ENCODE assay signal across 8 mouse cellular contexts in genomic region chr7:112354503-112354951, GRCm38 (mm10).
A peak's percentile ranks its signal among the peaks of the same experiment; 100 is the strongest.
DNase-seq lines count a peak whose midpoint lies in the region; ATAC-seq and TF ChIP-seq lines count a peak whose summit lies in the region.

No protein-coding gene starts in this region.

- H3K9me3 ChIP-seq in embryonic facial prominence, embryonic 14.5 days (ENCODE audit: control insufficient read depth, low read length): no peaks in the 10 kb centered on the region
- H3K9me3 ChIP-seq in lung, postnatal 0 days (ENCODE audit: low read length): no peaks in the 10 kb centered on the region

- H3K4me3 ChIP-seq in embryonic facial prominence, embryonic 14.5 days (ENCODE audit: low read depth, low read length): no peak overlapping the region
- no peak overlapping the region for H3K4me3 ChIP-seq in kidney, adult 2 months (ENCODE audit: insufficient read depth, low read depth, low read length)
- no peak overlapping the region for H3K4me3 ChIP-seq in lung, postnatal 0 days (ENCODE audit: low read depth, low read length)

- no peak for TF ChIP-seq POLR2A in kidney, adult 2 months (IDR thresholded peaks at IDR 0.05; ENCODE audit: low read depth, low read length)

- no peaks in the 10 kb centered on the region for H3K36me3 ChIP-seq in embryonic facial prominence, embryonic 14.5 days (ENCODE audit: control insufficient read depth, insufficient read depth, low read length)
- H3K36me3 ChIP-seq in kidney, adult 2 months (ENCODE audit: control insufficient read depth, insufficient read depth, low read length): no peaks in the 10 kb centered on the region
- H3K36me3 ChIP-seq in lung, postnatal 0 days (ENCODE audit: insufficient read depth, low read length): 0 out of 2 replicates have a peak, but pooled peaks cover 6% of the 10 kb centered on the region

- no peak overlapping the region for H3K4me2 ChIP-seq in embryonic facial prominence, embryonic 14.5 days (ENCODE audit: low read depth, low read length)
- no peak overlapping the region for H3K4me2 ChIP-seq in lung, postnatal 0 days (replicated peaks; ENCODE audit: low read depth, low read length)

- no peak for TF ChIP-seq CTCF in kidney, adult 2 months (conservative IDR thresholded peaks at IDR 0.05; ENCODE audit: insufficient read depth, insufficient read length, low read depth, low read length)
- no peak for TF ChIP-seq CTCF in lung, postnatal 0 days (IDR thresholded peaks at IDR 0.05)

- no peak for ATAC-seq in cerebellum, adult (ENCODE audit: insufficient number of reproducible peaks, low FRiP score, low TSS enrichment)
- ATAC-seq in embryonic facial prominence, embryonic 14.5 days (ENCODE audit: low read depth): peak; percentile 67
- ATAC-seq in lung, postnatal 0 days: peak; percentile 55

- peaks cover 35% of the 10 kb centered on the region for H3K4me1 ChIP-seq in embryonic facial prominence, embryonic 14.5 days (ENCODE audit: control insufficient read depth, insufficient read depth, low read length)
- peaks cover 3% of the 10 kb centered on the region; the same call in 1 of the 2 replicates for H3K4me1 ChIP-seq in kidney, adult 2 months (ENCODE audit: control insufficient read depth, insufficient read depth, low read length)
- H3K4me1 ChIP-seq in lung, postnatal 0 days (ENCODE audit: insufficient read depth, low read depth, low read length): no peaks in the 10 kb centered on the region

- no peak overlapping the region; the same call in 1 of the 2 replicates for H3K27ac ChIP-seq in embryonic facial prominence, embryonic 14.5 days (replicated peaks; ENCODE audit: low read depth, low read length)
- H3K27ac ChIP-seq in kidney, adult 2 months (ENCODE audit: insufficient read depth, low read depth, low read length): no peak overlapping the region
- H3K27ac ChIP-seq in lung, postnatal 0 days (ENCODE audit: low read length): no peak overlapping the region

- 15% methylated on average over 7 of the region's 7 CpGs for WGBS in embryonic facial prominence, embryonic 14.5 days
- 26% methylated on average over 7 of the region's 7 CpGs for WGBS in kidney, adult 2 months
- 18% methylated on average over 7 of the region's 7 CpGs for WGBS in lung, postnatal 0 days

- no peak for TF ChIP-seq EP300 in lung, postnatal 0 days (IDR thresholded peaks at IDR 0.05)

- no peak overlapping the region for H3K9ac ChIP-seq in embryonic facial prominence, embryonic 14.5 days (ENCODE audit: low read depth, low read length)
- no peak overlapping the region for H3K9ac ChIP-seq in lung, postnatal 0 days (replicated peaks; ENCODE audit: low read depth)

- H3K27me3 ChIP-seq in embryonic facial prominence, embryonic 14.5 days (replicated peaks; ENCODE audit: control insufficient read depth, insufficient read depth, low read length): no peaks in the 10 kb centered on the region
- H3K27me3 ChIP-seq in kidney, adult 2 months (replicated peaks; ENCODE audit: control insufficient read depth, insufficient read depth, low read length): no peaks in the 10 kb centered on the region
- H3K27me3 ChIP-seq in lung, postnatal 0 days (replicated peaks; ENCODE audit: insufficient read depth, low read length): no peaks in the 10 kb centered on the region

- peak; percentile 33 for DNase-seq in cerebellum, adult 11 months
- DNase-seq in MN1 (ENCODE audit: low spot score): peak; percentile 32
- DNase-seq in embryonic facial prominence, embryonic 14.5 days (ENCODE audit: low spot score): peak; percentile 89
- DNase-seq in kidney, adult 2 months: peak; percentile 90
- peak; percentile 65 for DNase-seq in lung, postnatal 0 days (ENCODE audit: low spot score)
- DNase-seq in urinary bladder, adult 18-20 months (ENCODE audit: low spot score in 2 of 2): no peak
- DNase-seq in gastrocnemius, adult 18-20 months (ENCODE audit: low spot score): no peak

Comparison
In these comparisons a context has a peak if more than half of its experiments do, and no peak if none do; other contexts are left out.
1. DNase-seq: peak in cerebellum, adult 11 months (single experiment), MN1 (single experiment), embryonic facial prominence, embryonic 14.5 days (single experiment), kidney, adult 2 months (single experiment) and lung, postnatal 0 days (single experiment); none in urinary bladder, adult 18-20 months (0 of 2) and gastrocnemius, adult 18-20 months (single experiment).